Mouse (Mus musculus) liver, postnatal 0 days (tissue): ENCODE measurements at regions not wholly inside any gene's neighbourhood (a gene's known extent, or its start where the extent isn't known, plus 50 kb on each side); places are given as distances from the start of the nearest gene placed in this dataset.

Source experiments
- CTCF ChIP-seq: sonication (generic); IDR thresholded peaks from 2 replicates; pipeline ENCODE4 v1.5.1; 2016; ENCODE audit warnings: antibody characterized with exemption, low read depth
- EP300 ChIP-seq: IDR thresholded peaks from 2 replicates; pipeline ENCODE4 v1.6.1; 2016; ENCODE audit warnings: antibody characterized with exemption, low read depth, mild to moderate bottlenecking

DNA sequence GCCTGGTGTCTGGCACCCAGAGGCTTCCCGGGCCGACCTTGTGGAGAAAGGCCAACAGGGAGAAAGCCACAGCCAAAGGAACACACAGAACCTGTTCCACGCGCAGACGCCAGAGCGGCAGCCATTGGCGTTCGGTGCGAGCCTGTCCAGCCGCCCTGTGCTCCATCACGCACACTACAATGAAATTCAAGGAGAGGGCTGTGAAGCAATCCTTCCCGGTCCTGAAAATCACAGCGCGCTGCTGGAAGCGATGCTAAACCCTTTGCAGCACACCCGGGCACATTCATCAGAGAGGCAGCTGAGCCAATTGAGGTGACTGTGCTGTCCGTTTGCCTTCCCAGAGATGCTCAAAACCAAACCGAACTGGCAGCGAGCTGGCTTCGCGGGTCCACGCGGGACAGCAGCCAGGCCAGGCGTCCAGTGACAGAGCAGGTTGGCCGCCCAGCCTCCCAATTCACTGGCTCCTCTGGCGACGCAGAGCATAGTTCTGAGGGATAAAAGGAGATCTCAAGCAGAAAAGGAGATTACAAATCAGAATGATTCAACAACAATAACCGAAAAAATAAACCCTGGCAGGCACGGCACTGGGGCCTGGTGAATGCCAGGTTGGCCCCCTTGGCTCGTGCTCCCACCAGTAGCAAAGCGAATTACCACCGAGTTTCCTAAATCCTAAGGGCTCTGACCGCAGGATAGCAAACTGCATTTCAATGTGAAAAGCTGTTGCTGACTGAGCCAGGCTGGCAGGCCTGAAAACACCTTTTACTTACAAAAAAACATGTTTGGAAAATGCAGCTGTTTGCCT is 83.1 kb upstream of the Foxd3 start:
- TF ChIP-seq CTCF (no peak), EP300 (no peak)
